Mouse (Mus musculus) duodenum, adult 2 months (tissue): ENCODE measurements around the gene Mns1. TPM values are rescaled to one million over a fixed set of nuclear protein-coding genes. Genes with fewer than 3 reads are reported as not detected.

Source experiments
- polyA plus RNA-seq: library from polyadenylated mRNA; depleted of rRNA; stranded (reverse); fragments of >200 nt; gene quantifications from 2 replicates; pipeline ENCODE4 v1.2.3, GENCODE M21; 2012; ENCODE audit warnings: low replicate concordance; rRNA removed

Mns1 gene
- 0.05 and 0.14 TPM in 2 replicates for polyA plus RNA-seq

DNA sequence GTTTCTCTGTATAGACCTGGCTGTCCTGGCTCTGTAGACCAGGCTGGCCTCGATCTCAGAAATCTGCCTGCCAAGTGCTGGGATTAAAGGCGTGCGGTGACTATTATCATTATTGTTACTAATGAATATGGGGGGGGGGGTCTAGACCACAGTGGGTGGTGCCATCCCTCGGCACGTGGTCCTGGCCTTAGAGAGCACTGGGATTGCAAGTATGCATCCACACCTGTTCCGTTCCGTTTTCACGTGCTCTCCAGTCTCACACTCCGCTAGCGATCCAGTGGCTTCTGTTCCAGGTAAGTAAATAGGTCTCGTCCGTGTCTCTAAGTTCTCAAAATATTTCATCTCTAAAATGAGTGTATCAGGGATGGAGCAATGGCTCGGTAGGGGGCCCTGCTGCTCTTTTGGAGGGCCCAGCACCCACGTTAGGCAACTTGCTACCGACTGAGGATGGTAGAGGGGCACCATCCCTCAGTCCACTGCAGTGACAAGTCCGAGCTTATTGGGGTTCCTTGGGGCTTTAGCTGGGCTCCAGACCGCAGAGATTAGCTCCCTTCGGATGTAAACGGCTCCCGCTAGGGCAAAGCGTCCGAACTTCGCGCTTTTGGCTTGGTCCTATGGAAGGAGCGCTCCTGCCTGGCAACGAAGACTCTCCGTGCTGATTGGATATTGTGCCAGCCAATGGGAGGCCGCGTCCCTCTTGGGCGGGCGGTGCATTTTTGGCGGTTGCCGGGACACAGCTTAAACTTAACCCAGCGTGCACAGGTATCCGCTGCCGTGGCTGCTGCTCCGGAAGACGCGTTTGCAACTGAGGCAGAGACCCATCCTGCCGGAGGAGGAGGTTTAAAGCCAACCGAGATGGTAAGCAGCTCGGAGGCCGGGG lies at the start of gene Mns1:
Mns1 (plus strand) TSS at position 190 of the 880 bp plus-strand sequence.

GRCm38 (mm10) chr9:72492194-72492565 lies 54.4 kb downstream of the Mns1 start, which contains the start of gene Tex9:
Gene Tex9 (minus strand): TSS chr9:72492212.

Other genes with a start within 250 kb of the Mns1 start
- 0.43 and 2.5 TPM in 2 replicates for gene Zfp280d, start 163.2 kb upstream of the Mns1 start, polyA plus RNA-seq
- 0.26 and 0.28 TPM in 2 replicates for gene Tex9, start 54.2 kb downstream of the Mns1 start, polyA plus RNA-seq
- 1.3 and 2.7 TPM in 2 replicates for gene Rfx7, start 94.2 kb downstream of the Mns1 start, polyA plus RNA-seq
- 9.0 and 48.0 TPM in 2 replicates for gene Nedd4, start 224.3 kb downstream of the Mns1 start, polyA plus RNA-seq